Mouse (Mus musculus): ENCODE measurements around the gene Cct4. TPM values are rescaled to one million over a fixed set of nuclear protein-coding genes. Genes with fewer than 3 reads are reported as not detected.

The Cct4 gene
- polyA plus RNA-seq, 1 experiment, result 1,074 TPM

DNA sequence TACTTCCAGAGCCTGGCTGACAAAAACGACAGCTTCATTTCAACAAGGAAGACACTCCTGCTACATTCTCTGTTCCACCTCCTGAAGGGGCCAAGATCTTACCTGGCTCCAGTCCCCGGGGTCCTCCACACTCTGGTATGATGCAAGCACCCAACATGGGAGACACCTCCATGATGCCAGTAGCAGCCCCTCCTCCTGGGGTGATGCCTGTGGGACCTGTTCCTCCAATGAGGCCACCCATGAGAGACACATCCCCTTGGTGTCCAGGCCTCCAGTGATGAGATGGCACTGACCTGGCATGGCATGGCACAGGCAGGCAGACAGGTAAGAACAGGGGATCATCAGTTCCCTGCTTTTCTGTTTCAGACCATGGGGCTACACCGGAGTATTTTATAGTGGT lies 12.1 kb upstream of the Cct4 start:
- TF ChIP-seq GATA1 (IDR thresholded peaks at IDR 0.05; ENCODE audit: low read length), result no peak

GRCm38 (mm10) chr11:22978711-22979110 lies 11.6 kb upstream of the Cct4 start:
- TF ChIP-seq GATA1 (IDR thresholded peaks at IDR 0.05; ENCODE audit: low read length), result no peak

DNA sequence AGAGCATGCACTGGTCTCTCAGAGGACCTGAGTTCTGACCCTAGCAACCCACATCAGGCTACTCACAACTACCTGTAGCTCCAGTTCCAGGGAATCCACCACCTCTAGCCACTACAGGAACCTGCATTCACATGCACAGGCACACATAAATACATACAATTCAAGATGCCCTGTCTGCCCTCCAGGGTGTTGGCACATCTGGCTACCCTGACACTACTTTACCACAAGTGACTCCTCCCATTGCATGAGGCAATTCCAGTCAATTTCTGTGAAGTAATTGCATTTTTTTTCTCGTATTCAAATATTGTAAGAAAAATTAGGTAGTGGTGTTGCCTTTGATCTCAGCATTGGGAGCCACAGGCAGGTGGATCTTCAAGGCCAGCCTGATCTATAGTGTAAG lies 11.1 kb upstream of the Cct4 start:
- no peak for TF ChIP-seq GATA1 (IDR thresholded peaks at IDR 0.05; ENCODE audit: low read length)

GRCm38 (mm10) chr11:22981041-22981440 lies 9.3 kb upstream of the Cct4 start:
- no peak for TF ChIP-seq GATA1 (IDR thresholded peaks at IDR 0.05; ENCODE audit: low read length)

- no peak for TF ChIP-seq GATA1 (IDR thresholded peaks at IDR 0.05; ENCODE audit: low read length)
Measured at GRCm38 (mm10) chr11:22981543-22981950, 8.8 kb upstream of the Cct4 start.

- no peak for TF ChIP-seq GATA1 (IDR thresholded peaks at IDR 0.05; ENCODE audit: low read length)
Measured at GRCm38 (mm10) chr11:22981984-22982757, 8.1 kb upstream of the Cct4 start, which contains the start of the genes Gm28048 and Commd1. Gene Gm28048, minus strand, starts transcription at chr11:22982090. Gene Commd1, minus strand, starts transcription at chr11:22982382.

DNA sequence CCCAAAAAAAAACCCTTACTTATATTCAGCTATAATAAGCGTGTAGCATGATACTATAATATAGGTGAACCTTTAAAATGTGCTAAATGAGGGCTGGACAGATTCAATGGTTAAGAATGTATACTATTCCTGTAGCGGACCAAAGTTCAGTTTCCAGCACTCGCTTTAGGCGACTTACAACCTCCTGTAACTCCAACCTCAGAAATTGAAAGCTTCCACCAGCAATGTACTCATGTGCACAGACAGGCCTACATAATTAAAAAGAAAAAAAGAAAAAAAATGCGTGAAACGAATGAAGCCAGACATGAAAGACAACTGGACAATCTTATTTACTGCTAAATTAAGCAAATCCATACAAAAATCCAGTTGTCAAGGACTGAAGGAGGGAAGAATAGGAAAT lies 7.5 kb upstream of the Cct4 start:
- TF ChIP-seq GATA1 (IDR thresholded peaks at IDR 0.05; ENCODE audit: low read length), result no peak

- TF ChIP-seq GATA1 (IDR thresholded peaks at IDR 0.05; ENCODE audit: low read length), result no peak
Measured at GRCm38 (mm10) chr11:22985510-22985909, 4.8 kb upstream of the Cct4 start.

- no peak for TF ChIP-seq GATA1 (IDR thresholded peaks at IDR 0.05; ENCODE audit: low read length)
Measured at GRCm38 (mm10) chr11:22987357-22987756, 3.0 kb upstream of the Cct4 start.

DNA sequence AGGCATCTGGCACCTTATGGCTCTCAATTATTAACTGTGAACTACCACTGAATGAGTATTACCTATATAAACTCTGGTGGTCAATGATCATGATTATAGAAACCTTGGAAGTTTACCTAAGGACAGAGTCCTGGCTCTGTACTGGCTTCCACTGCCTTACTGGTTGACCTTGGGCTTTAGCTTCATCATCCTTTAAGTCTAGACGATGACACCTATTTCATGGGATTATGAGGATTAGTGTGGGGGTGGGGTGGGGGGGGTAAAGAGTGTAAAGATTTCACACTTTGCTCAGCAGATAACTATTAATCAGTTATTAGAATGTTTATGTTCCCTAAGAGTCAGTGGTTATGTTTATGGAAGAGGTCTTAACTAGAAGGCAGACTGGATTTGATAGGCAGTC lies 533 bp upstream of the Cct4 start:
- no peak for TF ChIP-seq GATA1 (IDR thresholded peaks at IDR 0.05; ENCODE audit: low read length)

GRCm38 (mm10) chr11:22991218-22991835 lies 1.0 kb downstream of the Cct4 start:
- TF ChIP-seq GATA1 (IDR thresholded peaks at IDR 0.05; ENCODE audit: low read length), result no peak

GRCm38 (mm10) chr11:22994271-22994670 lies 4.0 kb downstream of the Cct4 start:
- TF ChIP-seq GATA1 (IDR thresholded peaks at IDR 0.05; ENCODE audit: low read length), result no peak

- no peak for TF ChIP-seq GATA1 (IDR thresholded peaks at IDR 0.05; ENCODE audit: low read length)
Measured at GRCm38 (mm10) chr11:22995461-22995860, 5.1 kb downstream of the Cct4 start.

DNA sequence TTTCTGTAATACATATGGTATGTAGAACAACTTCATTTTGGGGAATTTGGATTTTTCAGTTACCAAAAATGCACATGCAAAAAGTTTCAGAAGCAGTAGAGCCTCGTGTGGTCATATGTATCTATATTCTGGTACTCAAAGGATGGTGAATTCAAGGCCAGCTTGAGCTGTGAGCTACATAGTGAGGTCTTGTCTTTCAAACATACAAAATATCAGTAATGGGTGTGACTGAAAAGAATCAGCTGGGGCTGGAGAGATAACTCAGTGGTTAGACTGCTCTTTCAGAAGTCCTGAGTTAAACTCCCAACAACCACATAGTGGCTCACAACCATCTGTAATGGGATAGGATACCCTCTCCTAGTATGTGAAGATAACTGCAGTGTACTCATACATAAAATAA lies 8.0 kb downstream of the Cct4 start:
- TF ChIP-seq GATA1 (IDR thresholded peaks at IDR 0.05; ENCODE audit: low read length), result no peak

DNA sequence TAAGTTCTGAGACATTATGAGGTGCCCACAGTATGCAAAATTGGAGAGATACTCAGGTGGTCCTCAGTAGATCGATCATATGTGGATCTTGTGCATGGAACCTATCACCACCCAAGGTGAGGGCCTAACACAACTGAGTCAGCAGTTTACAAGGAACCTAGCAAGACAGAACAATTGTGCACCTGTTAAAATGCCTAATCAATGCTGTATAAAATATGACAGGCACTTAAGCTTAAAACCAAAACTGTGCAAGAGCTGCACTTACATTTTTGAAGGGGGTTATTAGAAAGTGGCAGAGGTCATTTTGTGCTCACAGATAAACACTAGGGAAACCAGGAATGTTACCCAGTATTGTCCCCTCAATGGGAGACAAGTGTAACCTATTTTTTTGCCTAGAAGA lies 15.0 kb downstream of the Cct4 start:
- TF ChIP-seq GATA1 (IDR thresholded peaks at IDR 0.05; ENCODE audit: low read length), result no peak

DNA sequence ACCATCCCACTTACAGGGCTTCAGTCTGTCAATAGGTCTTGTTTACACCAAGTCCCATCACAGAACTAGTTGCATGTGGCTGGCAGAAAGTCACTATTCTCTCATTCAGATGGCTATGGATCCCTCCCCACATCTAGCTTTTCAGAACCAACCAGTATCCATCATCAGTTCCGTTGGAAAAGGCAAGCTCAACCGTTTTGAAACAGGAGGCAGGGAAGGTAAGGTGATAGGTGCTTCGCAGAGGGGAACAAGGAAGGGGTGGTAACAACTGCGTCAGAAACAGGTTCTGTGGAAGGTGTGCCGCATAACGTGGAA lies 16.8 kb downstream of the Cct4 start:
- TF ChIP-seq GATA1 (IDR thresholded peaks at IDR 0.05; ENCODE audit: low read length), result no peak

DNA sequence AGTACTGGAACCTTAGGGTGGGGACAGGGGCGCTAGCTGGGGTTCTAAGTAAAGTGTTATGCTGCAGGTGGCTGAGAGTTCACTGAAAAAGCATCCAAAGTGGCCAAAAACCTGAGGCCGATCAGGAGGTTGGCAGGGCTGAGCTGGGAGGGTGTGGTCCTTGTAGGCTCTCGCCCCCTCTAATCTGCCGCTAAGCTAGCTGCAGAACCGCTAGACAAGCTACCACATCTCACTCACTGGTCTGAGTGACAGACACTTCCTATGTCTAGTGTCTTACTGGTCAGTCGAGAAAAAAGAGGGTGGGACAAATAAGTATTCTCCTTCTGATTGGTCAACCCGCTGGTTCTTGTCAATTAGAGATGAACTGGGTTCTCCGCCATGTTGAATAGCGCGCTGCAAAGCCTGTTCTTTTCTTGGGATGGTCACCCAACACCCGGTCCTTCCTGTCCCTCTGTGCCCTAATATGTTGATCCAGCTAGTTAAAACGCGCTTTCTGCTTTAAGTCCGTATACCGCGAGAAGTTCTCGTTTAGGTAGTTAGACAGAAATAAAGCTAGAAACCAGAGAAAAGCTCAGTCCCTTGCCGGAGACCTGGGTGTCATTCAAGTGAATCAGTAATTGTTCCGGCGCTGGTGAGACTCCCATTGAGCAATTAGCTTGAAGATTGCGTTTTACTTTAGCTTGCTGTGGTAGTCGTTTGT lies 17.3 kb downstream of the Cct4 start, which contains the start of gene Fam161a:
Gene Fam161a, plus strand, starts transcription at position 51 of the 700 bp plus-strand sequence.
- TF ChIP-seq GATA1 (IDR thresholded peaks at IDR 0.05; ENCODE audit: low read length), result no peak

All from G1E-ER4 (cell line).